Mouse (Mus musculus): ENCODE data around the gene D3Ertd254e.

DNA sequence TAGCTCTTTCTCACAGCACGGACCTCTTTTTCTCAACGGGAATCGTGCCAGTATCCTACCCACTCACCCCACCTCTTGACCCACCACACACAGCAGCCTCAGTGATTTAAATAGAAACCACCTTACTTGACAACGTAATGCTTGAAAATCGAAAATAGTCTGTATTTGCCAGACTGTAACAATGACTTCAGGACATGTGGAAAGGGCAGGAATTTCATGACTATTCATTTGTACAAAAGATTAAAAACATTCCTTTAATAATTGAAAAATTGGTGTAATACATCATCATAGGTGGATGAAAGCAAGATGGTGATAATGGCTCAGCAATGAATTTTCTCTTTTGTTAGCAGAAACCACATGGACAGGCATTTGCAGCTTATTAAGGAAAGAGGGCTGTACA lies 50.3 kb downstream of the D3Ertd254e start:
- no peak for TF ChIP-seq CTCF (IDR thresholded peaks at IDR 0.05; ENCODE audit: borderline replicate concordance, insufficient read depth, low read depth, low read length)
- no peak for TF ChIP-seq POLR2A (IDR thresholded peaks at IDR 0.05; ENCODE audit: borderline replicate concordance, insufficient read depth, low read length)

All from cerebellum, adult 2 months (tissue).